Mouse (Mus musculus) heart, adult 2 months (tissue): ENCODE measurements at regions not wholly inside any gene's neighbourhood (a gene's known extent, or its start where the extent isn't known, plus 50 kb on each side); places are given as distances from the start of the nearest gene placed in this dataset.

Experiments used
- CTCF ChIP-seq: fragments of 200-600 bp; IDR thresholded peaks from 2 replicates; pipeline ENCODE4 v1.8.1; 2022; ENCODE audit warnings: antibody characterized with exemption, mild to moderate bottlenecking, moderate library complexity
- EP300 ChIP-seq: fragments of 200-500 bp; IDR thresholded peaks from 2 replicates; pipeline ENCODE4 v1.6.1; 2011; ENCODE audit warnings: low read depth, low read length, control low read depth; ENCODE audit not compliant: insufficient read depth
- POLR2A ChIP-seq: fragments of 200-500 bp; IDR thresholded peaks from 2 replicates; pipeline ENCODE4 v1.6.1; 2011; ENCODE audit warnings: mild to moderate bottlenecking, low read depth, low read length, control low read depth; ENCODE audit not compliant: insufficient read depth

DNA sequence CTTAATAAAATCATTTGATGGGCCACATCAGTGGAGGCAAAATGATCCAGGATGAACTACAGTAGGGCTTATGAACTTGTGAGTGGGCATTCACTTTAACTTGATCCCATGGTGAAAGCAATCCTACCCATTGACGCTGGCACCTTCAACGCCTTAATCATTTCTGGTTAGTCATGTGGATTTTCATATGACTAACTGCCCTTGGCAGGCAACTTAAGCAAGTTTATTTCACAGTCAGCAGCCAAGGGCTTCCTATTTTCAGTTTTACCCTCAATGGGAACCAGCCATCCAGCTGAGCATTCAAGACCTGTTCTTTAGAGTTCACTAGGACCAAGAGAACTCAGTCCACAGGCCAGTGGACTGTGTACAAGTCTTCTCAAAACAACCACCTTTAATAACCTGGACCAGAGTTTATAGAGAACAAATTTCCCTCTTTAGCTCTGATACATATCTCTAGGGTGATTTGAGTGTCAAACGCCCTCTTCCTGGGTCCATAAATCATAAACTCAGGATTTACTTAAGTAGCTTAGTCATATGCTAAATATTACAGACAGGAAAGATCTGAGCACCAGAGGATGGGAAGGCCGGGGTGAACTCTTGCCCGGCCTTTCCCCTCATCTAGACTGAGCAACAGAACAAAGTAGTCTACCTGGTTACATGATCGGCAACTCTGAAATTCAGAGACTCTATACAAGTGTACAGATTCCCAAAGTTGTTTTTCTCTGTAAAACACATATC is 60.0 kb upstream of the Vcam1 start:
- TF ChIP-seq CTCF (no peak), EP300 (no peak), POLR2A (no peak)
